Mouse (Mus musculus): Measurements from ENCODE around the gene Fgfr2. TPM values are rescaled to one million over a fixed set of nuclear protein-coding genes. Genes with fewer than 3 reads are reported as not detected.

The Fgfr2 gene
- total RNA-seq, 2 experiments from 2014 or later = 1.5 to 1.7 TPM

DNA sequence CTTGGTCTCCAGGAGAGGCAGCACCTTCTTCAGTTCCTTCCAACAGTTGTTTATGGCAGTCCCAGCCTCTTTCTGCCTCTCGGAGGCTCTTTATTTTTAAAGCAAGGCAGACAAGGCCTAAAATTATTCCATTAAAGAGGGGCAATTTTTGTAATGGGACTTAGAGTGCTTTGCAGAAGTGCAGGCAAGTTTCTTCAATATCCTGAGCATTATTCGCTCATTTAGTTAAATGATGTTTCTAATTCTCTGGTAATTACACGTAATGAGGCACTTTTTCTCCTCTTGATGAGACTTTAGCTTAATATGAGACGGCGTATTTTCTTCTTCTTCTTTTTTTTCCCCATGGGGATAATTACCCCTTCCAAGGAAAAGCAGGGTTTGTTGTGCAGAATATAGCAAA lies 1537.6 kb downstream of the Fgfr2 start:
- intact Hi-C loops (cut with DNase I) = no loop called here

GRCm38 (mm10) chr7:131582178-131582577 lies 1541.0 kb downstream of the Fgfr2 start:
- intact Hi-C loops (cut with DNase I) = no loop called here
- DNase-seq = no peak

More for the DNA sequence above, 1537.6 kb downstream of the Fgfr2 start:
- no peak for DNase-seq

GRCm38 (mm10) chr7:131575246-131575645 lies 1547.9 kb downstream of the Fgfr2 start:
- intact Hi-C loops (cut with DNase I) = no loop called here
- DNase-seq = no peak

DNA sequence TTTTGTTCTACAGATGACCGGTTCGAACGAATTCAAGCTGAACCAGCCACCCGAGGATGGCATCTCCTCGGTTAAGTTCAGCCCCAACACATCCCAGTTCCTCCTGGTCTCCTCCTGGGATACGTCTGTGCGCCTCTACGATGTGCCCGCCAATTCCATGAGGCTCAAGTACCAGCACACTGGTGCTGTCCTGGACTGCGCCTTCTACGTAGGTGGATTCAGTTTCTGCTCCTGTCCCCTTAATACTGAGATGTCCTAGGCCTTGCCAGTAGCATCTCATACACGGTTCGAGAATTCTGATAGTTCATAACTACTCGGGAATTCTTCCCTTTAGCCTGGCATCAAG lies 1562.5 kb downstream of the Fgfr2 start:
- intact Hi-C loops (cut with DNase I) = loop anchor here (5.0 kb wide), 2 partner anchors 198 to 693 kb away; partner anchors contain the start of genes 2310057M21Rik and Plekha1
- no peak for DNase-seq

DNA sequence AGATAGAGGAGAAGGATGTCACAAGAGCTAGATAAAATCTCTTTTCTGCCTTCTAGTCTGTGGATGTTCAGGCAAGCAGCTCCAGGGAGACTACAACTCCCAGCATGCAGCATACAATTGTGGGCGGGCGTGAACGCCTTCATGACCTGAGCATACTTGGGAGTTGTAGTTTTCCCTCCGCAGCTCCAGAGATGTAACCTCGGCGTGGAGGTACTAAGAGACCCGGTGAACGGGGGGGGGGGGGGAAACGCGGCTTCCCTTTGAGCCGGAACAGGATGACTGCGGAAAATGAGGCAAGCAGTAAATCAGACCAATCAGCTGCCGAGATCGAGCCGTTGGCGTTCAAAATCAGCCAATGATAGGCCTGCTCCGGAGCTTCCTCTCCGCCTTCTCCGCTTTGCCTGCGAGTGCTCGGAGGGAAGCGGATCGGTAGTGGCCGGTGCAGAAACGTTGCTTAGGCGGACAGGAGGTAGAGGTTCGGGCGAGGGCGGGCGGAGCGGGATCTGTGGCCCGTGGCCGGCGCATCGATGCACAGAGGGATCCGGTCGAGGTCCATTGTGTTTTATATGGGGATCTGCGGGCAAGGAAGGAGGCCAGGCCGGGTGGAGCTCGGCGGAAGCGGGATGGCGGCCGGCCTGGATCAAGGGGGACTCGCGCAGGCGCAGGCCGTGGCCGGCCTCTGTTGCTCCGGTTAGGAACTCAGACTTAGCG lies 1563.0 kb downstream of the Fgfr2 start, which contains the start of gene Bub3:
Gene Bub3, plus strand, starts transcription at position 237 of the 711 bp plus-strand sequence.
- intact Hi-C loops (cut with DNase I) = loop anchor here (5.0 to 10.0 kb wide), 4 partner anchors 148 to 1295 kb away; partner anchors contain the start of genes 2310057M21Rik, Abraxas2, Acadsb and Eef1akmt2
- DNase-seq = peak; percentile 86 to 93

DNA sequence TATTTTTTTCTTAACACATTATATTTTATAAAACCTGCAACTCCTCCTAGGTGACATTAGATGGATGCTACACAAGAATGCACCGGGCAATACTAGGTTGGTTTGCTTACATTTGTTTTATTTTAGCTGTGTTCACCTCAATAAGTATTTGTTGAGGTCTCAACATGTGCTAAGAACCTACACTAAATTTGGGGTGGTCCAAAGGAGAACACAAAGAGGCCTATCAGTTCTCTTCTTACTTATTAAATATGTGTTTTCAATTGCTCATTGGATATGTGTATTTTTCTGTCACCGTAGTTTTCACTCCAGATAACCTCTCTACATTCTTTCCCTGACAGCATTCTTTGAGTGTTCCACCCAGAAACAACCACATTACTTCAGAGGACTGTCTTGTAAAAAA lies 1565.4 kb downstream of the Fgfr2 start:
- no peak for DNase-seq
- intact Hi-C loops (cut with DNase I) = loop anchor here (5.0 to 10.0 kb wide), 2 partner anchors 145 to 1297 kb away; partner anchors contain the start of genes Abraxas2, Acadsb, Eef1akmt2 and Ikzf5

GRCm38 (mm10) chr7:131556541-131557271 lies 1566.4 kb downstream of the Fgfr2 start:
- intact Hi-C loops (cut with DNase I) = loop anchor here (5.0 to 10.0 kb wide), 2 partner anchors 144 to 1298 kb away; partner anchors contain the start of genes Abraxas2, Acadsb, Eef1akmt2 and Ikzf5
- peak in 1 of 2 experiments; percentile 53 for DNase-seq

DNA sequence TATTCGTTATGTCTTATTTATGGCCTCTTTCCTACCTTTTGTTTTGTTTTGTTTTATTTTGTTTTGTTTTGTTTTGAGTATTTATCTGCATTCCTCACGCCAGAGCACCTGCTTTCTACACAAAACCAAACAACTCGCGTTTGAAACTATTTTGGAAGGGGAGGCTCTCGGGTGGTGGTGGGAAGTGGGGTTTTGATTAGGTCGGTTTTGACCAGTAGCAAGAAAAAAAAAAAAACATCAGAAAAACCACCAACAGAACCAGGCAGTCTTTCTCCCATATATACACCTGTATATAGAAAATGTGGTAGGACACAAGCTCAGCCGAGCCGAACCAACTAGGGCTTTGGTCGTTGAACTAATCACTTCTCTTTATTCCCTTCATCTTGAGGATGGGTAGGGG lies 1567.0 kb downstream of the Fgfr2 start:
- DNase-seq = no peak
- intact Hi-C loops (cut with DNase I) = loop anchor here (5.0 to 10.0 kb wide), 2 partner anchors 144 to 1299 kb away; partner anchors contain the start of genes Abraxas2, Acadsb, Eef1akmt2 and Ikzf5

GRCm38 (mm10) chr7:131555301-131556081 lies 1567.7 kb downstream of the Fgfr2 start:
- peak in 1 of 2 experiments; percentile 61 for DNase-seq

DNA sequence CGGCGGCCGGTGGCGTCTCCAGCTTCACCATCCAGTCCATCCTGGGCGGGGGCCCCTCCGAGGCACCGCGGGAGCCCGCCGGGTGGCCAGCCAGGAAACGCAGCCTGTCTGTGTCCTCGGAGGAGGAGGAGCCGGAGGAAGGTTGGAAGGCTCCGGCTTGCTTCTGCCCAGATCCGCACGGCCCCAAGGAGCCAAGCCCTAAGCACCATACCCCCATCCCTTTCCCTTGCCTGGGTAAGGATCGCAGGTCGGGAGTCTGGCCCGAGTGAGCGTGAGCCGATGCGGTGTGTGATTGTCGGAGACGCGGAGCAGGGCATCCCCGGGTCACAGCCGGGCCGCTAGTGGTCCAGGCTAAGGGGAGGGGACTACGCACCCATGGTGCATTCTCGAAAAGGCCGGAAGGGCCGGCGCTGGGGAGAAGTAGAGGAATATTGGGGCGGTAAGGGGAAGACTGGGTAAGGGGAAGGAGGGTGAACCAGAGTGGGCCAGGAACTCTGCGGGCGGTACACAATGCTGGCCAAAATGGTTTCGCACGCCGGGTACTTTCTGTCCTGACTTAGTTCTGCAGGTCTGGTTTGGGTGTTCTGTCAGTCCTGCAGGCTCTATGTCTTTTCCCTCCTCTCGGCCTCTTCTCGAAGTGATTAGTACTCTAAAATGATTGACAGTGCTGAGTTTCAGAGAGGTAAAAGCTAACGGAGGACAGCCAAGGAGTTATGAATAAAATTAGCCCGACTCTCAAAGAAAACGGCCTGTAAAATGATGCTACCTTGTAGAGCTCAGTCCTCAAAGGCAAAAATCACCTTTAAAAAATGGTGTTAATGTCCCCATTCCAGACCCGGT lies 1568.6 kb downstream of the Fgfr2 start:
- intact Hi-C loops (cut with DNase I) = loop anchor here (1.0 to 10.0 kb wide), 4 partner anchors 10 to 1300 kb away; partner anchors contain the start of genes Abraxas2, Acadsb, Eef1akmt2 and Ikzf5
- DNase-seq = peak in 1 of 2 experiments; percentile 25

More at GRCm38 (mm10) chr7:131555301-131556081, 1567.7 kb downstream of the Fgfr2 start:
- intact Hi-C loops (cut with DNase I) = loop anchor here (1.0 to 10.0 kb wide), 3 partner anchors 11 to 1299 kb away; partner anchors contain the start of genes Abraxas2, Acadsb, Eef1akmt2 and Ikzf5

GRCm38 (mm10) chr7:131553771-131554175 lies 1569.4 kb downstream of the Fgfr2 start:
- intact Hi-C loops (cut with DNase I) = loop anchor here (5.0 to 10.0 kb wide), 2 partner anchors 181 to 1301 kb away; partner anchors contain the start of genes Abraxas2, Eef1akmt2 and Pstk
- peak in 1 of 2 experiments; percentile 45 for DNase-seq

- intact Hi-C loops (cut with DNase I) = loop anchor here (5.0 to 10.0 kb wide), 2 partner anchors 180 to 1302 kb away; partner anchors contain the start of genes Abraxas2, Eef1akmt2 and Pstk
- DNase-seq = no peak
Observed at GRCm38 (mm10) chr7:131552781-131553180, 1570.4 kb downstream of the Fgfr2 start.

DNA sequence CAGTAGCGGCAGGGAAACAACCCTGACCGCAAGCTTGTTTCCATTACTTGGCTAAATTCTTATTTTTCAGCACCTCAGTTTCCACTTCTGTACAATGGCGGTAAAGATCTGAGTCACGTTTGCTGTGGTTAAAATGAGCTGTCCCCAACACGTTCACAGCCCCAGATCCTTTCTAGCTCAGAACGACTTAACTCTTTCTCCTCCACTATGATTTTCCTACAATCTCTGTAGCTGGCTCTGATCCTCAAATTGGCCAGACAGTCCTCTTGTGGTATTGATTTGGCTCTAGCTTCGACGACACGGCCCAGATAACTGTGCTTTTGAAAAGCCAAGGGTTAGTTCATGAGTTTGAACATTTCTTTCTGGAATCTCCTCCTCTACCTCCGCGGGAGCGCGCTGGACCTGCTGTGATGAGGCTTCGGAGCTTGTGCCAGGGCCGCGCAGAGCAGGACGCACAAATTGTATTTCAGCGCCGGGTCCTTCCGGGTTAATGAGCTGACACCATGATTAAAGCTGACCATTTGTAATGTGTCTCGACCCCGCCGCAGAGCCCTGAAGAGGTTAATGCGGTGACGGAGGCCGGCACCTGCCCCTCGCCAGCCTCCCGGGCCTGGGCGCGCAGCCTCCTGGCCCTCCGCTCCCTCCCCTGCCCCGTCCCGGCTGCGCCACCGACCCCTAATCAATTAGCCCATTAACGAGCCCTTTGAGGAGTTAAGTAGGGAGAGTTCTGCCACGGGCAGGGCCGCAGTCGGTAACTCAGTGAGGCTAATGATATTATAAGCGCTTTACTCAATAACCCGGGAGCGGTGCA lies 1571.0 kb downstream of the Fgfr2 start:
- intact Hi-C loops (cut with DNase I) = loop anchor here (5.0 to 10.0 kb wide), 2 partner anchors 180 to 1303 kb away; partner anchors contain the start of genes Abraxas2, Eef1akmt2 and Pstk

DNA sequence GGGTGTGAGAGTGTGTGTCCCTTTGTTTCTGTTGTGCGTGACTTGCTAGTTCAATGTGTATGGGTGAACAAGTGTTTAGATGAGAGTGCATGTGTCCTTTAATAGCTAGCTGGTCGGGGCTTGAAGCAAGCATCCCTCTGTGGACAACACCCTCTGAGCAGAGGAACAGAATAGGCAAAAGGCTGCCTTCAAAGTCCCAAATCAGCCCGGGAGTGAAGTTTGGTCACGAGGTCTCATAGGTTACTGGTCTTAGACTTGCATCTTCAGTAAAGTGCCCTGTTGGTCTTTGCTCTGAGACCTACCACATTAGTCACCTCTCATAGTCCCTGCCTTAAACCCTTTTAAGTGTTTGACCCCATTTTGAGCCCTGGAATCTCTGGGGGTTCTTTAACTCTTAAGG lies 1571.7 kb downstream of the Fgfr2 start:
- intact Hi-C loops (cut with DNase I) = loop anchor here (5.0 to 10.0 kb wide), 2 partner anchors 179 to 1303 kb away; partner anchors contain the start of genes Abraxas2, Eef1akmt2 and Pstk
- no peak for DNase-seq

More for the DNA sequence above, 1571.0 kb downstream of the Fgfr2 start:
- no peak for DNase-seq

DNA sequence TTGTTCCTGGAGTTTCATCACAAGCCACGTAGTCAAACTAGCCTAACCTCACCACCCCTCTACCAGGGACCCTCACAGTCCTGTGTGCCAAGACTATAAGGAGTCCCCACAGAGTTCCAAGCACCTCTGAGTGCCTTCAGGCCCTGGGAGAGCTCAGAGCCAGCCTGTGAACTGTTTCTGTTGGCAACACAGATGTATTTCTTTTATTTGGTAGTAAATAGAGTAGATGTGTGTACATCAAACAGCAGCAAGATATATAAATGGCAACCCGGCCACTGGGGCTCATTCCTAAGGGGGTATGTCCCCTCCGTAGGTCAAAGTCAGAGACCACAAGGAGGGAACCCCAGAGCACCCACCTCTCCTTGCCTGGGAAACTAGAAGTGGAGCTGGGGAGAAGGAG lies 1574.7 kb downstream of the Fgfr2 start, which contains the start of gene Hmx2:
Gene Hmx2, plus strand, starts transcription at position 301 of the 400 bp plus-strand sequence.
- no peak for DNase-seq
- intact Hi-C loops (cut with DNase I) = loop anchor here (10.0 kb wide), 1 partner anchor 196 kb away; no protein-coding TSS in a partner anchor

DNA sequence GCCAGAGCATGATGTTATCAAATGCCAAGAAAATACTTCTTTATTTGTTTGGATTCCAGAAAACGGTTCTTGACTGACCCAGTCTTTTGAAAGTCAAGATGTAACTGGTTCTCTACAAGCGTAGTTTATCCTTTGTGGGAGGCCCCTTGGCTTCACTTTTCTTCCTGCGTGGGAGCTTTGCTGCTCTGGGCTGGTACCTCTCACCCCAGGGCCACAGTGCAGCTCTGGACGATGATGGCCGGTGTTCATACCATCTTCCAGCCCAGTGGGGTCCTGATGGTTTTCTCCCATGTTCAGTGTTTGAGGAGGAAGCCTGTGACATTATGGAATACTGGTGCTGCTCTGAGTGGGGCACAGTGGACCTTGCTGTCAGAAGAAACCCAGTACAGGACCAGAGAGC lies 1575.7 kb downstream of the Fgfr2 start:
- DNase-seq = no peak
- intact Hi-C loops (cut with DNase I) = loop anchor here (10.0 kb wide), 1 partner anchor 197 kb away; no protein-coding TSS in a partner anchor

GRCm38 (mm10) chr7:131546423-131546822 lies 1576.7 kb downstream of the Fgfr2 start:
- DNase-seq = no peak
- intact Hi-C loops (cut with DNase I) = loop anchor here (10.0 kb wide), 1 partner anchor 198 kb away; no protein-coding TSS in a partner anchor
